Mouse (Mus musculus): ENCODE data around the gene Slc38a1. TPM values are rescaled to one million over a fixed set of nuclear protein-coding genes. Genes with fewer than 3 reads are reported as not detected.

The Slc38a1 gene
- polyA plus RNA-seq, 1 experiment from 2014 or later = 149 TPM

DNA sequence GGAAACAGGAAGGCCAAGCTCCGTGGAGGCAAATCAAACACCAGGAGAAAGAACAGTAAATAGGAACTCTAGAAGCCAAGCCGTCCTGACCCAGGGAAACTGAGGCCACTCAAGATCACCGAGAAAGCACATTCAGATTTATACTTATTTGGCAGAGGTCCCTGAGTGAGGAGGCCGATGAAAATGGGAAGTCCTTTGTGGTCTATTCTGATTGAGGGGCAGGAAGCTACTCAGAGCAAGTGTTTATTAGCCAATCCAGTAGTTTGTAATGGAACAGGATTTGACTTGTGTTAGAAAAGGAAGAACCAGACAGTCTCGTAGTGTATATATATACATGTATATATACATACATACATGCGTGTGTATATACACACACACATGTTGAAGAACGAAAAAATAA lies 48.8 kb downstream of the Slc38a1 start:
- H3K4me3 ChIP-seq (ENCODE audit: low read depth, low read length) = no peak overlapping the region
- no peak for ATAC-seq (ENCODE audit: low FRiP score)
- peaks cover 2% of the 10 kb centered on the region; the same call in 1 of the 2 replicates for H3K4me1 ChIP-seq (replicated peaks; ENCODE audit: control insufficient read depth, insufficient read depth, low read length)
- no peak for DNase-seq (ENCODE audit: low spot score)
- H3K27me3 ChIP-seq (ENCODE audit: control insufficient read depth, insufficient read depth, low read length) = no peaks in the 10 kb centered on the region
- 87% methylated on average over 7 of the region's 7 CpGs for WGBS
- no peak overlapping the region for H3K9ac ChIP-seq (ENCODE audit: low read depth, low read length)
- no peaks in the 10 kb centered on the region for H3K36me3 ChIP-seq (ENCODE audit: control insufficient read depth, insufficient read depth, low read length)
- H3K9me3 ChIP-seq (ENCODE audit: control insufficient read depth, low read length) = no peaks in the 10 kb centered on the region
- H3K27ac ChIP-seq (ENCODE audit: low read depth, low read length) = no peak overlapping the region
- no peak overlapping the region for H3K4me2 ChIP-seq (replicated peaks; ENCODE audit: low read depth, low read length)

DNA sequence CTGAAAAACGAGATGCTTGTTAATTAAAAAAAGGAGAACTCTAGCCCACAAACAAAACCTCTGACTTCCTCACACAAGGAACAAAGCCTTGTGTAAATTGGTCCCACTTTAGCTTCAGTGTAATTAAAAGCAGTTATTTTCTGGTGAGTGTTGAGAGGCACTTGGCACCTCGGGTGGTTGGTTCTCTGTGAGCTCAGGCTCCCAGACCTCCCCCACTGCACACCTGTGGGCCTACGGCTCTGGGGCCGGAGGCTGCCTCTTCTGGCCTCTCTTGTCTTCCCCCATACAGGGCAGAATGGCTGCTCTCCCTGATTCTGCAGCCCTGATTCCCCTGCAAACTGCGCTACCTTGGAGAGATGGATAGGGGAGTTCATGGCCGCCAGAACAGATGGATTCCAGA lies 49.3 kb downstream of the Slc38a1 start:
- WGBS = 77% methylated on average over 6 of the region's 6 CpGs
- Histone ChIP-seq H3K27ac (ENCODE audit: low read depth, low read length) (no peak overlapping the region), H3K27me3 (ENCODE audit: control insufficient read depth, insufficient read depth, low read length) (no peaks in the 10 kb centered on the region), H3K4me1 (replicated peaks; ENCODE audit: control insufficient read depth, insufficient read depth, low read length) (peaks cover 2% of the 10 kb centered on the region; the same call in 1 of the 2 replicates), H3K9ac (ENCODE audit: low read depth, low read length) (no peak overlapping the region), H3K4me2 (replicated peaks; ENCODE audit: low read depth, low read length) (no peak overlapping the region), H3K36me3 (ENCODE audit: control insufficient read depth, insufficient read depth, low read length) (peaks cover 1% of the 10 kb centered on the region; the same call in 1 of the 2 replicates), H3K9me3 (ENCODE audit: control insufficient read depth, low read length) (no peaks in the 10 kb centered on the region), H3K4me3 (ENCODE audit: low read depth, low read length) (no peak overlapping the region)
- ATAC-seq (ENCODE audit: low FRiP score) (no peak), DNase-seq (ENCODE audit: low spot score) (no peak)

DNA sequence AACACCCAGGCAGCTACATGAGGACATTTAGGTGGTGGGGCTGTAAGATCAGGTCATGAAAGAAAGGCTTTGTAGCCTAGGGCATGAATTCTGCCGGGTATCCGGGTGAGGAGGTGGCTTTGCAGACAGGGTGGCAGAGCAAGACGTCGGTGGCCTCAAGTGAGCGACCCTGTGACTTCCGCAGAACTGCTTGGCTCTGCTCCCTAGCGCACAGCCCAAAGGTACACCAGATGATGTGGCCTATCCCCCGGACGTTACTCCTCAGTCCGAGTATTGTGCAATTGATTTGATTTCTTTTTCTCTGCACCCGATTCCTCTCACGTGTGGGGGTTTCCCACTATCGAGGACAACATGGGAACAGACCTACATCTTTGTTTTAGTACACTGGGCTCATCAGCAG lies 49.7 kb downstream of the Slc38a1 start:
- H3K4me3 ChIP-seq (ENCODE audit: low read depth, low read length) = no peak overlapping the region
- WGBS = 82% methylated on average over 13 of the region's 13 CpGs
- no peaks in the 10 kb centered on the region for H3K27me3 ChIP-seq (ENCODE audit: control insufficient read depth, insufficient read depth, low read length)
- no peak overlapping the region for H3K4me2 ChIP-seq (replicated peaks; ENCODE audit: low read depth, low read length)
- peaks cover 2% of the 10 kb centered on the region; the same call in 1 of the 2 replicates for H3K36me3 ChIP-seq (ENCODE audit: control insufficient read depth, insufficient read depth, low read length)
- no peak for DNase-seq (ENCODE audit: low spot score)
- no peak overlapping the region for H3K9ac ChIP-seq (ENCODE audit: low read depth, low read length)
- peaks cover 2% of the 10 kb centered on the region; the same call in 1 of the 2 replicates for H3K4me1 ChIP-seq (replicated peaks; ENCODE audit: control insufficient read depth, insufficient read depth, low read length)
- ATAC-seq (ENCODE audit: low FRiP score) = no peak
- no peak overlapping the region for H3K27ac ChIP-seq (ENCODE audit: low read depth, low read length)
- H3K9me3 ChIP-seq (ENCODE audit: control insufficient read depth, low read length) = no peaks in the 10 kb centered on the region

DNA sequence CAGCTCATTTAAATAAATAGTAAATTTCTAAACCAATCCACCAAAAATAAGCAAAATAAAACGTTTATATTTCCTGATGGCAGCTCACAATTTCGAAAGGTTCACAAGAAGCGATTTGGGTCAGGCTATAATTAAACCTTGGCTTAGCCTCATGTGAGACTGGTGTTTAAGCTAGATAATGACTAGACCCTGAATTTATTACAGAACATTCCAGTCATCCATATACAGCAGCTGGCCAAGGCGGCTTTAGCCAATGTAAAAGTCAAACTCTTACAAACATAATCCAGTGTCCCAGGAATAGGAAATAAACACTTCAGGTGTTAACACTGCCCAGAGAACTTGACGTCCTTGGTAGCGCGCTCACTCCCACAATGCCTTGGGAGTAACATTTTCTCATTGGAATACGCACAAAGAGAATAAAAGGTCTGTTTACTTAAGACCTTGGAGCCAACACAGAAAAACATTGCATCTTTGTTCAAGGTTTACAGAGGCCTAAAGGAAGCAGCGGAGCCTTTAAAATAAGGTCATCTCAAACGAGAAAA lies 50.8 kb downstream of the Slc38a1 start:
- 86% methylated on average over 10 of the region's 10 CpGs for WGBS
- no peak for ATAC-seq (ENCODE audit: low FRiP score)
- Histone ChIP-seq H3K27me3 (ENCODE audit: control insufficient read depth, insufficient read depth, low read length) (no peaks in the 10 kb centered on the region), H3K4me2 (replicated peaks; ENCODE audit: low read depth, low read length) (no peak overlapping the region), H3K4me1 (replicated peaks; ENCODE audit: control insufficient read depth, insufficient read depth, low read length) (peaks cover 2% of the 10 kb centered on the region; the same call in 1 of the 2 replicates), H3K9ac (ENCODE audit: low read depth, low read length) (no peak overlapping the region), H3K36me3 (ENCODE audit: control insufficient read depth, insufficient read depth, low read length) (peaks cover 5% of the 10 kb centered on the region; the same call in 1 of the 2 replicates), H3K4me3 (ENCODE audit: low read depth, low read length) (no peak overlapping the region), H3K27ac (ENCODE audit: low read depth, low read length) (no peak overlapping the region), H3K9me3 (ENCODE audit: control insufficient read depth, low read length) (no peaks in the 10 kb centered on the region)
- no peak for DNase-seq (ENCODE audit: low spot score)

DNA sequence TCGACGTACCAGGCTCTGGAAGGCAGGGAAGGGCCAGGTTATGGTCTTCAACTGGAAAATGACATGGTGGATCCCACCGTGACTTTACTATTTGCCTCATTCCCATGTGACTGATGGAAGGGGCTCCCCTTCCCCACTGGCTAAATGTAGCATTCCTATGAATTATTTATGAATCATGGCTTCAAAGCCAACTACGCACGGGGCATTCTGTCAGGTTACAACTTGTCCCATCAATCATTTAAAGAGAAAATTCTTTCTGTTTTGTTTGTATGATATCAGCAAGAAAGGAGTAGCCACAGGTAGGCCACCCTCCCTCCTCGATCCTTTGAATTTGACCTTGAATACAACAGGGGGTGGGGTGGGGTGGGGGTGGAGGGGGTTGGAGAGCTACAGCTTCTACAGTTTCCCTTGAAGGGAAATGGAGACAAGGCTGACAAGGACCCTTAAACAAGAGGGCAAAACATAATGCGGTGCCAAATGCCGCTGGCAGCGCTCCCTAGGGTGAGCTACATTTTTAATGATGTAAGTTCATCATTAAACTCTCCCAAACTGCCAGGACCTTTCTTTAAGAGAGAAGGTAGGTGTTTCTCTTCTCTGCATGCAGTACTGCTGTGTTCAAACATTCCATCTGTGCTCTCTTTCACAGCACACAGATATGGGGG lies 53.6 kb downstream of the Slc38a1 start:
- no peaks in the 10 kb centered on the region for H3K27me3 ChIP-seq (ENCODE audit: control insufficient read depth, insufficient read depth, low read length)
- H3K9me3 ChIP-seq (ENCODE audit: control insufficient read depth, low read length) = no peaks in the 10 kb centered on the region
- H3K36me3 ChIP-seq (ENCODE audit: control insufficient read depth, insufficient read depth, low read length) = peaks cover 21% of the 10 kb centered on the region
- no peak for ATAC-seq (ENCODE audit: low FRiP score)
- H3K27ac ChIP-seq (ENCODE audit: low read depth, low read length) = no peak overlapping the region
- H3K4me2 ChIP-seq (replicated peaks; ENCODE audit: low read depth, low read length) = no peak overlapping the region
- H3K4me3 ChIP-seq (ENCODE audit: low read depth, low read length) = no peak overlapping the region
- peaks cover 2% of the 10 kb centered on the region; the same call in 1 of the 2 replicates for H3K4me1 ChIP-seq (replicated peaks; ENCODE audit: control insufficient read depth, insufficient read depth, low read length)
- 63% methylated on average over 9 of the region's 9 CpGs for WGBS
- no peak for DNase-seq (ENCODE audit: low spot score)
- no peak overlapping the region for H3K9ac ChIP-seq (ENCODE audit: low read depth, low read length)

DNA sequence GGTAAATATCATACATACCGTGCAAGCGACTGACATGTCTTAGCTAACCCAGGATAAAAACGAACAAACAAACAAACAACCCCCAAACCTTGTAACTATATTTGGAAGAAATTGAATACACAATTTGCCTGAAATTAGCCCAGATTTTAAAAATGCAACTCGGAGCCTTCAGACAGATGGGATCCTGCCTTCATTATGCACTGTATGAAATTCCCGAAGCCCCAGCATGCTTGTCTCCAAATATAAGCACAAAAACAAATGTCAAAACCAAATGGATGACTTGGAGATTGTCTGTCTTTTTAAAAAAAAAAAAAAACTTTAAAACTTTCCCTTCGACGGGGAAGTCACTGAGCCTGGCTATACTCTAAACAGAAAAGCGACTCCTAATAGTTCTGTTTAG lies 54.7 kb downstream of the Slc38a1 start:
- no peak overlapping the region for H3K27ac ChIP-seq (ENCODE audit: low read depth, low read length)
- no peak overlapping the region for H3K4me2 ChIP-seq (replicated peaks; ENCODE audit: low read depth, low read length)
- DNase-seq (ENCODE audit: low spot score) = no peak
- peaks cover 2% of the 10 kb centered on the region; the same call in 1 of the 2 replicates for H3K4me1 ChIP-seq (replicated peaks; ENCODE audit: control insufficient read depth, insufficient read depth, low read length)
- H3K27me3 ChIP-seq (ENCODE audit: control insufficient read depth, insufficient read depth, low read length) = no peaks in the 10 kb centered on the region
- no peak for ATAC-seq (ENCODE audit: low FRiP score)
- H3K4me3 ChIP-seq (ENCODE audit: low read depth, low read length) = no peak overlapping the region
- 94% methylated on average over 8 of the region's 8 CpGs for WGBS
- no peak overlapping the region for H3K9ac ChIP-seq (ENCODE audit: low read depth, low read length)
- H3K9me3 ChIP-seq (ENCODE audit: control insufficient read depth, low read length) = no peaks in the 10 kb centered on the region
- H3K36me3 ChIP-seq (ENCODE audit: control insufficient read depth, insufficient read depth, low read length) = peaks cover 30% of the 10 kb centered on the region

DNA sequence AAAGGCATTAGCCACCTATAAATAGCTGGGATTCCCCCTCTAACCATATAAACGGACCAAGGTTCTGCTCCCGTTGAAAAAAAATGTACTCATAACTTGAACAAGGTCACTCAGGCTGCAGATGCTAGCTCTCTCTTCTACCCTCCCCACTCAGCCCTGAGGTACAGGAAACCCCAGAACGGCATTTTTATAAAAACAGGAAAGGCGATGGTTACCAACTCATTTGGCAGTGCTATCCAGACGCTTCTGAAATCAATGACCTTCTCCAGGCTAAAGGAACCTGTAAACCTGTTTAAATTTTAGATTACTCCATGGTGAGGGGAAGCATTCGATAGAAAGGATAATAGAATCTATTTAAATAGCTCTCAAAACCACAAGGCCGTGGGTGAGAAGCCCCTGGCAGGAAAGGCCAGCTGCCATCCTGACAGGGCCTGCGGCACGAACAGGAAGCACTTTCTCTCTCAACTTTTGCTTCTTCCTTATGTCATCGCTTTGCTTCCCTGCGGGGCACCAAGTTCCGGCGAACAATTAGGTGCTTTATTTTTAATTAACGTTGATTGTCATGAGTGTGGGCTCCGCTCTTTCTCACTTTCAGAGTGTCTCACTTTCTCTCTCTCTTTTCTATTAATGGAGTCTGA lies 59.2 kb downstream of the Slc38a1 start:
- ATAC-seq (ENCODE audit: low FRiP score) = no peak
- no peak overlapping the region for H3K9ac ChIP-seq (ENCODE audit: low read depth, low read length)
- no peaks in the 10 kb centered on the region for H3K4me1 ChIP-seq (replicated peaks; ENCODE audit: control insufficient read depth, insufficient read depth, low read length)
- no peak overlapping the region for H3K4me3 ChIP-seq (ENCODE audit: low read depth, low read length)
- no peak overlapping the region for H3K4me2 ChIP-seq (replicated peaks; ENCODE audit: low read depth, low read length)
- no peak overlapping the region for H3K27ac ChIP-seq (ENCODE audit: low read depth, low read length)
- no peaks in the 10 kb centered on the region for H3K27me3 ChIP-seq (ENCODE audit: control insufficient read depth, insufficient read depth, low read length)
- 96% methylated on average over 15 of the region's 15 CpGs for WGBS
- DNase-seq (ENCODE audit: low spot score) = no peak
- H3K36me3 ChIP-seq (ENCODE audit: control insufficient read depth, insufficient read depth, low read length) = peaks cover 37% of the 10 kb centered on the region
- no peaks in the 10 kb centered on the region for H3K9me3 ChIP-seq (ENCODE audit: control insufficient read depth, low read length)

DNA sequence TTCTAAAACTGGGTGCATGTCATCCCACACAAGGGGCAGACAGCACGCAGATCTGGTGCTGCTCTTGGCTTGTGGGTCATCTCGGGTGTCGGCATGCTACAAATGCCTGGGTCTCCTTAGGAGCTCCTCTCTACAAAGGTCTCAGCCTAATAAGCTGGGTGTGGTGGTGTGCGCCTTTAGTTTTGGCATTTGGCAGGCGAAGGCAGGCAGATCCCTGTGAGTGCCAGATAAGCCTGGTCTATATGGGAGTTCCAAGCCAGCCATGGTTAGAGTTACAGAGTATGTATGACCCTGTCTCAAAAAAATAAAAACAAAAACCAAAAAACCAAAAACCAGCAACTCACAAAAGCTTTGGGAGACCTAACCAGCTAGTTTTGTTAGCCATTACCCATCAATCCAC lies 65.7 kb downstream of the Slc38a1 start:
- no peak overlapping the region for H3K9ac ChIP-seq (ENCODE audit: low read depth, low read length)
- H3K4me3 ChIP-seq (ENCODE audit: low read depth, low read length) = no peak overlapping the region
- no peak overlapping the region for H3K4me2 ChIP-seq (replicated peaks; ENCODE audit: low read depth, low read length)
- 96% methylated on average over 5 of the region's 5 CpGs for WGBS
- H3K9me3 ChIP-seq (ENCODE audit: control insufficient read depth, low read length) = no peaks in the 10 kb centered on the region
- ATAC-seq (ENCODE audit: low FRiP score) = no peak
- no peak overlapping the region for H3K27ac ChIP-seq (ENCODE audit: low read depth, low read length)
- no peaks in the 10 kb centered on the region for H3K4me1 ChIP-seq (replicated peaks; ENCODE audit: control insufficient read depth, insufficient read depth, low read length)
- peaks cover 10% of the 10 kb centered on the region for H3K36me3 ChIP-seq (ENCODE audit: control insufficient read depth, insufficient read depth, low read length)
- DNase-seq (ENCODE audit: low spot score) = no peak
- H3K27me3 ChIP-seq (ENCODE audit: control insufficient read depth, insufficient read depth, low read length) = no peaks in the 10 kb centered on the region

DNA sequence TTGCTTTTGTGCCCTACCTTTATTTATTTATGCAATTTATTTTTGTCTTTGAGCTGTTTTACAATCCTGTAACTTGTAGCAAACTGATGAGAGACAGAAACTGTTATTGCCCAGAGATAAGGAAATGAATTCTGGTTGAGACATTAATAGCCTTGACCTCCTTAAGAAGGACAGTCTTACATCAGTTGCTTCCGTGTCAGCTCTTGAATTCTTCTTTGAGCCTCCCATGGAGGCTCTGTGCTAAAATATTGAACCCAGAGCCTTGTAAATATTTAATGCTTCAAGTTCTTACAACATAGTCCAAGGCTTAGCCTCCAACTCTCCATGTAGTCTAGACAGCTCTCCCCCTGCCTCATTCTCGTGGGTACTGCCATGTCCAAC lies 73.7 kb downstream of the Slc38a1 start:
- no peaks in the 10 kb centered on the region for H3K9me3 ChIP-seq (ENCODE audit: control insufficient read depth, low read length)
- ATAC-seq (ENCODE audit: low FRiP score) = no peak
- H3K27me3 ChIP-seq (ENCODE audit: control insufficient read depth, insufficient read depth, low read length) = no peaks in the 10 kb centered on the region
- DNase-seq (ENCODE audit: low spot score) = no peak
- no peak overlapping the region for H3K4me3 ChIP-seq (ENCODE audit: low read depth, low read length)
- H3K27ac ChIP-seq (ENCODE audit: low read depth, low read length) = no peak overlapping the region
- no peak overlapping the region for H3K9ac ChIP-seq (ENCODE audit: low read depth, low read length)
- H3K4me2 ChIP-seq (replicated peaks; ENCODE audit: low read depth, low read length) = no peak overlapping the region
- H3K4me1 ChIP-seq (replicated peaks; ENCODE audit: control insufficient read depth, insufficient read depth, low read length) = no peaks in the 10 kb centered on the region; the same call in 1 of the 2 replicates
- no peaks in the 10 kb centered on the region for H3K36me3 ChIP-seq (ENCODE audit: control insufficient read depth, insufficient read depth, low read length)
- 94% methylated on average over 2 of the region's 2 CpGs for WGBS
